Mouse (Mus musculus) cerebral cortex, adult 2 months (tissue): ENCODE results near the gene Mtor.

ENCODE experiments used
- WGBS: fragments of 180-500 bp; shearing (Covaris S2); methylation state at CpG from one replicate; pipeline ENCODE4 v1.1.7; 2018; 5-methylcytosine and 5-hydroxymethylcytosine counted together

The Mtor gene

DNA sequence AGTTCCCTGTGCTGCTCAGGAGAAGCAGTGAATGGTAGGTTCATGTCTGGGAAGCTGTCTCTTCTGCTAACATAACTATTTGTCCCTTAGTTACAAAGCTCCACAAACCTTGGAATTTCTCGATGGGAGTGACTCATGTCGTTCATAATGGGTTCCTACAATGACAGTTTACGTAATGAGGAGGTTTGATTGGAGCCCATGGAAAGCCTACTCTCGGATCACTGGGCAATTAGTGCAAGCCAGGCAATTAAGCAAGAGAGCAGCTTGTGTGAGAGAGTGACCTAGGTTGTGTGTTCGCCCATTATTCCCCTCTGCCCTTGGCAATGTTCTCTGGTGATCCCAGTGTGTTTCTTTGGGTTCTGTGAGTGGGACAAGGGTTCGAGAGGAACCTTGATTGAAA lies 147.5 kb downstream of the Mtor start:
- 56% methylated on average over 6 of the region's 6 CpGs for WGBS

DNA sequence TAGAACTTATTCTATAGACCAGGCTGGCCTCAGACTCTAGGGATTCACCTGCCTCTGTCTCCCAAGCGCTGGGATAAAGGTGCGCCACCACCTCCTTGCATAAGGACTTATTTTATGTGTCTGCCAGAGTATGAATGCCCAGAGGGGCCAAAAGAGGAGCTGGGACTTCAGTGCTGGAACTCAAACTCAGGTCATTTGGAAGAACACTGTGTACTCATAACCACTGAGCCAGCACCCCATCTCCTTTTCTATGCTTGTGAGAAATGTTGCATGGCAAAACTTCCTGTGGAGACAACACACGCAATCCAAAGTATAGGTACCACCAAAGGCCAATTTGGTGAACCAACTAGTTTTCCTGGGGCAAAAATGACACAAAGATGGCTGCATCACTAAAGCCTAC lies 148.3 kb downstream of the Mtor start:
- 99% methylated on average over 3 of the region's 3 CpGs for WGBS

DNA sequence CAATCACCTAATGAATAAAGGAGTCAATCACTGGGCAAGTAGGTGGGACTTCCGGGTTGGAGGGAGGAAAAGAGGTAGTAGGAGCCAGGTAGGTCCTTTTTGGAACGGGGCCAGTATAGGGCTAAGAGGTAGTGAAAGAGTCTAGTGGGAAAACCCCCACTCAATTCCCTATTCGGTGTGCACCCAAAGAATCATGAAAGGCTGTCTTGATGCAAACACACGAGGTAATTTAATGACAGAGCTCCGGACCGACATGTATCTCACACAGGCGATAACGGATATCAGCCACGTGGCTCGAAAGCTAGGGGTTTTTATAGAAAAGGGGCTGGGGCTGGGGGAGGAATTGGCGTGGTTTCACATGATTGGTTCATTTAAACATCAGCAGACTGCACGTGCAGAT lies 150.4 kb downstream of the Mtor start:
- 96% methylated on average over 12 of the region's 12 CpGs for WGBS

DNA sequence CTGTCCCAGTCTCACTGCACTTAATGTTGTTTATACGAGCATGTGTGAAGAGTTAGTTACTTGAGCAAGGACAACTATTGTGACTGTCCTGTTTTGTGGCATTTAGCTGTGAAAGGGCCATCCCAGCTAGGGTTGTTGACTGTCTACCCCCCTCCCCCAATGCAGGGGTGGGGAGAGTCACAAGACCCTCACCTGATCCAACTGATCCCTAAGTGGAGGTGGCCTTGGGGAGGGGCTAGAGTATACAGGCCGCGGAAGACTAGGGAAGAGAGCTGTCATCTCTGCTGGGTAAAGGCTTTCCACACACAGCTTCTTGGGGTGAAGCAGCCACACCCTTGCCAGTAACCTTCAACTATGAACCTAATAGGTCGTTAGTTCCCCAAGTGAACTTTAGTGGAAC lies 151.9 kb downstream of the Mtor start:
- 88% methylated on average over 4 of the region's 4 CpGs for WGBS

DNA sequence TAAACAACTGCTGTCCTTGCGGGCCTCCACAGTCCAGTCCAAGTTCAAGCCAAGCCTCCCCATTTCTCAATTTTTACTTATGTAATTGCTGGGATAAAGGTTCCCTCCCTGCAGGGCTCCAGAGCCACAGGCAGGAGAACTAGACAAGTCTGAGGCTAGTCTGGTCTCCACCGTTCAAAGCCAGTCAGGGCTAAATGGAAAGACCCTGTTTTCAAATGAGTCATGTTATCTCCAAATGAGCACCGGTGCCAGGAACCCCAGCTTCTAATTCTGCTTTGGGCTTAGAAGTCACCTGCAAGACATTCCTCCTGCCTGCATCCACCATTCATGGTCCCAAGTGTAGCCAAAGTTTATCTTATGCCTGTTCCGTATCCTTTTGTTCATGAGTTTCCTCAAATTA lies 153.5 kb downstream of the Mtor start:
- WGBS = 57% methylated on average over 4 of the region's 4 CpGs

DNA sequence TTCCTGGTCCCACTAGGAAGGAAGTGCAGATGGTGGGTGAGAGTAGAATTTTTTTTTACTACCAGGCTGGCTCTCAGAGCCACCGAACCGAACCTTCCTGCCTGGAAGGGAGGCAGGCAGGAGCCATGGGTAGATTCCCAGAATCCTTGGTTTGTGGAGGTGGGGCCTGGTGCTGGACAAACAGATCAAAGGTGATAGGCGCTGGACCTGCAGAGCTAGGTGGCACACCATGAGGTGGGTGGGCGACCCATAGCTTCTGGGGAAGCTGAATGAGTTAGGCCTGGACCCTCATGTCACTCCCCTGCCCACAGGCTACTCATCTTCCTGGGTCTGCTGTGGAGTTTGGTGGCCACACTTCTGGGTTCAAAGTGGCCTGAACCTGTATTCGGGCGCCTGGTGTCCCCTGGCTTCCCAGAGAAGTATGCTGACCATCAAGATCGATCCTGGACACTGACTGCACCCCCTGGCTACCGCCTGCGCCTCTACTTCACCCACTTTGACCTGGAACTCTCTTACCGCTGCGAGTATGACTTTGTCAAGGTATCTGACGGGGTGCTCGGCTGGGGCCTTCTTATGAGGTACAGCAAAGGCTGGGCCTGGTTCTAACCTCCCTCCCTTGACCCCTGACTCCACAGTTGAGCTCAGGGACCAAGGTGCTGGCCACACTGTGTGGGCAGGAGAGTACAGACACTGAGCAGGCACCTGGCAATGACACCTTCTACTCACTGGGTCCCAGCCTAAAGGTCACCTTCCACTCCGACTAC lies 154.1 kb downstream of the Mtor start, which contains the start of gene Masp2:
TSS of gene Masp2 (plus strand) at position 198 of the 764 bp plus-strand sequence.
- 88% methylated on average over 14 of the region's 14 CpGs for WGBS

DNA sequence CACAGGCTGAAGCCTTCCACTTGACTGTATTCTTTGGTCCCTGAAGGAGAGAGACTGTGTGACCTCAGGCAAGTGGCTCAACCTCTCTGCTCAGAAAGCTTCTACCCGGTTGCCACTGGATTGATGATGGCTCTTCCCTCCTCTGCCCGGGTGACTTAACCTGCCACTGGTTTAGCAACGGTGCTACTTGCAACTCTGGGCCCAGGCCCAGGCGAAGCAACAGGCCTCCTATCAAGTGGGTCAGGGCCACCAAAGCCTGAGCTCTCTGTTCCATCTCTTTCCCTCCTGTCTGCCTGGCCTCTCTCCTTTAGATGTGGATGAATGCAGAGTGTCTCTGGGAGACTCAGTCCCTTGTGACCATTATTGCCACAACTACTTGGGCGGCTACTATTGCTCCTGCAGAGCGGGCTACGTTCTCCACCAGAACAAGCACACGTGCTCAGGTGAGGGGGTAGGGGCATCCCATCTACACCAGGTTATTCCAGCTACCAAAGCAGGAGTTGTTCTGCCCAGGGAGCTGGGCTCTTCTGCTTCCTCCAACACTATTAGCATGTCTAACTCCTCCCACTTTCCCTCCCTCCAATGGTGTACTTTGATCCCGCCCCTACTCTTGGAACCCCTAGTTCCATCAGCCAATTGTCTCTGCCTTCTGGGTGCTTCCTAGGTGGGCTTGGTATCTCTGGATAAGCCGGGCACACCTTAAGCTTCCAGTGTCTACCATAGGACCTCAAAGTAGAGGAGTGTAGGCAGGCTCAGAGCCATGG lies 155.1 kb downstream of the Mtor start:
- 75% methylated on average over 10 of the region's 10 CpGs for WGBS

DNA sequence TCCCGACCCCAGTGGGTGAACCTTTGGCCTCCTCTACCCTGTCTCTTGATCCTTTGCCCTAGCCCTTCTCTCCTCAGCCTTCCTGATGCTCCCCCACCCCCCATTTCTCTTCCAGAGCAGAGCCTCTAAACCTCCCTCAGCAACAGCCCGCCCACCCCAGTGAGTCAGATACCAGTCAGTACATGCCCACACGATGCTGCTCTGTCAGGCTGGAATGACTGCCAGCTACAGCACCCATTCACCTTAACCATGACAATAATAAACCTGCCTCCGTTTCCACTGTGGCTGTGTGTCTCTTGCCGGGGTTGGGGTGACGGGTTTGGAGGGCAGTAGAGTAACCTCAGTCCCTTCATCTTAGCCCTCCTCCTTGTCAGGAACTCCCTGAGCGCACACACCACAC lies 155.7 kb downstream of the Mtor start:
- WGBS = 46% methylated on average over 7 of the region's 7 CpGs

DNA sequence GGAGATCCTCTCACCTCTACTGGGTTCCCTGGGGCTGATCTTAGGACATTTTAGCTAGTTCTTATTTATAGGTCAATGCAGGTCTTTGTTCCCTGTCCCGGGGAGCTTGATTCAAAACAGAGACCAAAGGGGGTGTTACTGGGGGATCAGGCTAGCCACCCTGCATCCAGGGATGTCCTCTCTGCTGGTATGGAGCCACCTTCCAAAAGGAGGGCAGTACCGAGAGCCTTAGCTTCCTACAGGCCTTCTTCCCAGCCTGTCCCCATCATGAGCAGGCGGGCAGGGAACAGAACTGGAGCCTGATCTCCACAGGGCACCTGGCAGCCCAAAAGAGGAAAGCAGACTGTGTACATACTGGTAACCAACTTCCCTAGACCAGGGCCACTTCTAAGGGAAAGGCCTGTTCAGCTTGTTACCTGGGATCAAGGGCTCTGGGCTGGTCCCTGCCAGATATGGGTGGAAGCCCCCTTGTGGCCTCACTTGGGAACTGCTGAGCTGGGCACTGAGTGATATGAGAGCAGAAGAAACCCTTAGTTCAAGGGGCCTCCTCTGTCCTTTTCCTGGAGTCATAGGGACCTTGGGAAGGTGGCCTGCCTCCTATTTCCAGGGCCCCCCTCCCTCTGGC lies 156.2 kb downstream of the Mtor start:
- 62% methylated on average over 3 of the region's 3 CpGs for WGBS
